Mouse (Mus musculus) CH12.LX (cell line): ENCODE results near the gene Tubb2b. TPM values are rescaled to one million over a fixed set of nuclear protein-coding genes. Genes with fewer than 3 reads are reported as not detected.
A peak's percentile ranks its signal among the peaks of the same experiment; 100 is the strongest.

Source experiments
- DNase-seq: peaks from one replicate; pipeline ENCODE4 v3.0.0-alpha.2; 2013; ENCODE audit errors: extremely low read depth
- H3K27ac ChIP-seq: 2 replicates; pipeline ENCODE4 v1.5.1; 2012; ENCODE audit warnings: low read depth, mild to moderate bottlenecking, control low read depth, moderate library complexity; ENCODE audit not compliant: insufficient read depth
- H3K27me3 ChIP-seq: replicated peaks from 2 replicates; pipeline ENCODE3; 2012; ENCODE audit warnings: inconsistent platforms
- H3K36me3 ChIP-seq, 2 experiments: replicated peaks in 1 of 2; 2 replicates each; pipeline versions ENCODE3 to v1.6.1; 2012; ENCODE audit warnings: inconsistent platforms in 1 of 2, low read length in 1 of 2, mild to moderate bottlenecking in 1 of 2, mixed read lengths in 1 of 2, moderate library complexity in 1 of 2; ENCODE audit not compliant: control insufficient read depth in 1 of 2, insufficient read depth in 1 of 2
- H3K4me1 ChIP-seq, 2 experiments: 2 replicates each; pipeline ENCODE4 v1.6.1; 2012; ENCODE audit warnings: inconsistent platforms in 1 of 2, moderate library complexity in 1 of 2; ENCODE audit not compliant: insufficient read depth in 2 of 2, control insufficient read depth in 1 of 2
- H3K4me2 ChIP-seq: 2 replicates; pipeline ENCODE4 v1.6.1; 2012; ENCODE audit warnings: low read depth, mild to moderate bottlenecking, control low read depth; ENCODE audit not compliant: poor library complexity, insufficient read depth, severe bottlenecking
- H3K4me3 ChIP-seq, 3 experiments: fragments of 150-350 bp in 1 of 3; sonication (generic) in 1 of 3; replicated peaks in 1 of 3; 2 replicates each; pipeline versions ENCODE3 to v1.5.1; 2011 to 2012; ENCODE audit warnings: low read depth in 2 of 3, low read length in 2 of 3, mild to moderate bottlenecking in 2 of 3, moderate library complexity in 2 of 3, control low read depth in 1 of 3, improper control_type of control experiment in 1 of 3, inconsistent platforms in 1 of 3, mixed read lengths in 1 of 3; ENCODE audit not compliant: poor library complexity in 1 of 3
- H3K79me2 ChIP-seq: replicated peaks from 2 replicates; pipeline ENCODE4 v1.6.1; 2012; ENCODE audit warnings: mild to moderate bottlenecking, moderate library complexity; ENCODE audit not compliant: control insufficient read depth, poor library complexity, insufficient read depth, severe bottlenecking; ENCODE audit errors: extremely low read depth
- H3K9ac ChIP-seq: 2 replicates; pipeline ENCODE4 v1.6.1; 2012; ENCODE audit warnings: low read depth, mild to moderate bottlenecking, control low read depth, moderate library complexity; ENCODE audit not compliant: insufficient read depth
- H3K9me3 ChIP-seq: replicated peaks from 2 replicates; pipeline ENCODE3; 2012; ENCODE audit warnings: low read length, inconsistent platforms, mixed read lengths
- CHD2 ChIP-seq: IDR thresholded peaks from 2 replicates; pipeline ENCODE4 v1.6.1; 2011; ENCODE audit warnings: low read length, improper control_type of control experiment
- CTCF ChIP-seq, 2 experiments: IDR thresholded peaks in 1 of 2; conservative IDR thresholded peaks in 1 of 2; 2 replicates each; pipeline ENCODE4 v1.5.1; 2011 to 2012; ENCODE audit warnings: low read depth in 2 of 2, low read length in 2 of 2, improper control_type of control experiment in 1 of 2, inconsistent platforms in 1 of 2, mild to moderate bottlenecking in 1 of 2, moderate library complexity in 1 of 2
- ELF1 ChIP-seq: IDR thresholded peaks from 2 replicates; pipeline ENCODE4 v1.6.1; 2014; ENCODE audit warnings: low read depth, mild to moderate bottlenecking, inconsistent platforms, low read length, improper control_type of control experiment
- ETS1 ChIP-seq: conservative IDR thresholded peaks from 2 replicates; pipeline ENCODE4 v1.6.1; 2012; ENCODE audit warnings: low read depth, mild to moderate bottlenecking, inconsistent platforms, low read length, improper control_type of control experiment, moderate library complexity
- HCFC1 ChIP-seq: IDR thresholded peaks from 2 replicates; pipeline ENCODE4 v1.6.1; 2012; ENCODE audit warnings: low read depth, mild to moderate bottlenecking, inconsistent platforms, low read length, improper control_type of control experiment
- KAT2A ChIP-seq: IDR thresholded peaks from 2 replicates; pipeline ENCODE4 v1.6.1; 2012; ENCODE audit warnings: low read length, improper control_type of control experiment, inconsistent platforms; ENCODE audit not compliant: insufficient replicate concordance
- MAFK ChIP-seq: IDR thresholded peaks from 2 replicates; pipeline ENCODE4 v1.6.1; 2011; ENCODE audit warnings: low read length, improper control_type of control experiment; ENCODE audit not compliant: insufficient replicate concordance
- MAX ChIP-seq: IDR thresholded peaks from 2 replicates; pipeline ENCODE4 v1.6.1; 2011; ENCODE audit warnings: low read length, improper control_type of control experiment
- MEF2A ChIP-seq: IDR thresholded peaks from 2 replicates; pipeline ENCODE4 v1.6.1; 2014; ENCODE audit warnings: low read depth, mild to moderate bottlenecking, inconsistent platforms, low read length, improper control_type of control experiment, borderline replicate concordance
- MXI1 ChIP-seq: IDR thresholded peaks from 2 replicates; pipeline ENCODE4 v1.6.1; 2011; ENCODE audit warnings: mild to moderate bottlenecking, low read depth, low read length, improper control_type of control experiment
- MYC ChIP-seq: IDR thresholded peaks from 2 replicates; pipeline ENCODE4 v1.6.1; 2011; ENCODE audit warnings: low read depth, mild to moderate bottlenecking, improper control_type of control experiment, low read length
- NRF1 ChIP-seq: IDR thresholded peaks from 2 replicates; pipeline ENCODE4 v1.6.1; 2014; ENCODE audit warnings: low read depth, mild to moderate bottlenecking, inconsistent platforms, low read length, improper control_type of control experiment, moderate library complexity
- POLR2A ChIP-seq: IDR thresholded peaks from 2 replicates; pipeline ENCODE4 v1.6.1; 2011; ENCODE audit warnings: low read depth, mild to moderate bottlenecking, improper control_type of control experiment, low read length
- RAD21 ChIP-seq: IDR thresholded peaks from 2 replicates; pipeline ENCODE4 v1.6.1; 2011; ENCODE audit warnings: low read depth, mild to moderate bottlenecking, low read length, improper control_type of control experiment, moderate library complexity
- RCOR1 ChIP-seq: conservative IDR thresholded peaks from 2 replicates; pipeline ENCODE4 v1.6.1; 2012; ENCODE audit warnings: low read depth, mild to moderate bottlenecking, inconsistent platforms, low read length, improper control_type of control experiment
- SIN3A ChIP-seq: IDR thresholded peaks from 2 replicates; pipeline ENCODE4 v1.6.1; 2012; ENCODE audit warnings: low read length, improper control_type of control experiment, inconsistent platforms
- SMC3 ChIP-seq: IDR thresholded peaks from 2 replicates; pipeline ENCODE4 v1.6.1; 2011; ENCODE audit warnings: low read depth, low read length, improper control_type of control experiment
- TBP ChIP-seq: conservative IDR thresholded peaks from 2 replicates; pipeline ENCODE4 v1.6.1; 2011; ENCODE audit warnings: low read depth, low read length, improper control_type of control experiment
- TCF12 ChIP-seq: IDR thresholded peaks from 2 replicates; pipeline ENCODE4 v1.6.1; 2014; ENCODE audit warnings: low read depth, mild to moderate bottlenecking, inconsistent platforms, low read length, improper control_type of control experiment
- UBTF ChIP-seq: IDR thresholded peaks from 2 replicates; pipeline ENCODE4 v1.6.1; 2012; ENCODE audit warnings: low read depth, mild to moderate bottlenecking, inconsistent platforms, low read length, improper control_type of control experiment, moderate library complexity
- USF1 ChIP-seq: IDR thresholded peaks from 2 replicates; pipeline ENCODE4 v1.6.1; 2014; ENCODE audit warnings: low read depth, mild to moderate bottlenecking, inconsistent platforms, low read length, improper control_type of control experiment
- USF2 ChIP-seq: conservative IDR thresholded peaks from 2 replicates; pipeline ENCODE4 v1.6.1; 2011; ENCODE audit warnings: low read depth, low read length, improper control_type of control experiment
- ZKSCAN1 ChIP-seq: IDR thresholded peaks from 2 replicates; pipeline ENCODE4 v1.6.1; 2012; ENCODE audit warnings: low read depth, inconsistent platforms, low read length, improper control_type of control experiment, borderline replicate concordance
- ZNF384 ChIP-seq: IDR thresholded peaks from 2 replicates; pipeline ENCODE4 v1.6.1; 2012; ENCODE audit warnings: low read depth, low read length, improper control_type of control experiment, inconsistent platforms
- dilution Hi-C: fragments of 300-500 bp; cut with MboI; formaldehyde crosslinking; loops from 2 replicates; pipeline ENCODE4 v1.14.3; 2020; ENCODE audit warnings: low sequenced_read_pairs; ENCODE audit not compliant: extremely low pct_unique_long_range_greater_than_20kb, extremely low pct_ligation_motif_present
- in situ Hi-C: fragments of 300-500 bp; cut with MboI; formaldehyde crosslinking; loops from 3 replicates; pipeline ENCODE4 v1.14.3; 2019; ENCODE audit warnings: low sequenced_read_pairs, low pct_ligation_motif_present, low pct_unique_long_range_greater_than_20kb, mixed read lengths
- polyA plus RNA-seq: library from polyadenylated mRNA; unstranded; fragments of >175 nt; gene quantifications from 2 replicates; pipeline ENCODE4 v1.2.1, GENCODE M21; 2012; ENCODE audit warnings: low read depth; ENCODE audit not compliant: insufficient read length
- total RNA-seq, 2 experiments: library from RNA; depleted of rRNA; stranded (reverse); fragments of 300-350 nt in 1 of 2; fragments of >200 nt in 1 of 2; gene quantifications; 2 replicates each; pipeline ENCODE4 v1.2.3; 2012 to 2014

Gene Tubb2b
- total and polyA plus RNA-seq, 3 experiments, result 33.6 to 49.8 (median 38.4) TPM

- Histone ChIP-seq H3K27ac (no peak overlapping the region), H3K4me2 (no peak overlapping the region), H3K27me3 (no peaks in the 10 kb centered on the region), H3K4me3 (no peak overlapping the region), H3K79me2 (no peaks in the 10 kb centered on the region), H3K9me3 (no peaks in the 10 kb centered on the region), H3K4me1 (peaks cover 4 to 7% of the 10 kb centered on the region in 2 experiments), H3K9ac (no peak overlapping the region), H3K36me3 (no peaks in the 10 kb centered on the region)
- in situ Hi-C loops, result no loop called here
- TF ChIP-seq TBP, result no peak
- TF ChIP-seq KAT2A, result no peak
- TF ChIP-seq RCOR1, result no peak
- no peak for TF ChIP-seq TCF12
- no peak for TF ChIP-seq MXI1
- no peak for TF ChIP-seq MEF2A
- TF ChIP-seq CTCF (conservative IDR thresholded peaks at IDR 0.05 in 1 of 2, IDR thresholded peaks at IDR 0.05 in 1 of 2; ENCODE audit: low read depth in 2 of 2, low read length in 2 of 2), result no peak
- no peak for TF ChIP-seq POLR2A
- dilution Hi-C loops, result no loop called here
- no peak for DNase-seq
Measured at GRCm38 (mm10) chr13:34148181-34148580, 17.9 kb upstream of the Tubb2b start.

GRCm38 (mm10) chr13:34146916-34147315, 16.6 kb upstream of the Tubb2b start:
- DNase-seq, result no peak
- no peak for TF ChIP-seq MAFK
- peak in 1 of 2 experiments; percentile 61; a peak in 2 of 4 replicates for TF ChIP-seq CTCF (conservative IDR thresholded peaks at IDR 0.05 in 1 of 2, IDR thresholded peaks at IDR 0.05 in 1 of 2; ENCODE audit: low read depth in 2 of 2, low read length in 2 of 2)
- TF ChIP-seq SMC3, result peak; percentile 65
- peak; percentile 63 for TF ChIP-seq RAD21
- TF ChIP-seq USF1, result no peak
- TF ChIP-seq ELF1, result no peak
- TF ChIP-seq HCFC1, result no peak
- TF ChIP-seq ZKSCAN1, result no peak

GRCm38 (mm10) chr13:34143389-34143788, 13.1 kb upstream of the Tubb2b start:
- H3K27me3 ChIP-seq, result no peaks in the 10 kb centered on the region
- H3K9me3 ChIP-seq, result no peaks in the 10 kb centered on the region
- no peak overlapping the region for H3K9ac ChIP-seq
- H3K36me3 ChIP-seq, result no peaks in the 10 kb centered on the region
- DNase-seq, result no peak
- in situ Hi-C loops (no loop called here), dilution Hi-C loops (no loop called here)
- H3K4me2 ChIP-seq, result no peak overlapping the region
- H3K27ac ChIP-seq, result no peak overlapping the region
- no peak overlapping the region for H3K4me3 ChIP-seq
- TF ChIP-seq TCF12 (no peak), MAX (no peak), ZNF384 (no peak), SIN3A (no peak), MAFK (no peak), ETS1 (no peak), CHD2 (no peak), UBTF (no peak), USF2 (no peak), NRF1 (no peak), RAD21 (no peak), MYC (no peak)
- H3K4me1 ChIP-seq, result peaks cover 4 to 7% of the 10 kb centered on the region in 2 experiments
- no peaks in the 10 kb centered on the region for H3K79me2 ChIP-seq

More at GRCm38 (mm10) chr13:34146916-34147315, 16.6 kb upstream of the Tubb2b start:
- in situ Hi-C loops, result no loop called here
- H3K36me3 ChIP-seq, result no peaks in the 10 kb centered on the region
- H3K79me2 ChIP-seq, result no peaks in the 10 kb centered on the region
- H3K9ac ChIP-seq, result no peak overlapping the region
- no peak overlapping the region for H3K27ac ChIP-seq
- dilution Hi-C loops, result no loop called here
- no peak overlapping the region for H3K4me3 ChIP-seq
- H3K4me1 ChIP-seq, result peaks cover 4 to 7% of the 10 kb centered on the region in 2 experiments
- no peak overlapping the region for H3K4me2 ChIP-seq
- H3K9me3 ChIP-seq, result no peaks in the 10 kb centered on the region
- H3K27me3 ChIP-seq, result no peaks in the 10 kb centered on the region
